8 mouse cellular contexts compared by ENCODE assay signal in the genomic region with DNA sequence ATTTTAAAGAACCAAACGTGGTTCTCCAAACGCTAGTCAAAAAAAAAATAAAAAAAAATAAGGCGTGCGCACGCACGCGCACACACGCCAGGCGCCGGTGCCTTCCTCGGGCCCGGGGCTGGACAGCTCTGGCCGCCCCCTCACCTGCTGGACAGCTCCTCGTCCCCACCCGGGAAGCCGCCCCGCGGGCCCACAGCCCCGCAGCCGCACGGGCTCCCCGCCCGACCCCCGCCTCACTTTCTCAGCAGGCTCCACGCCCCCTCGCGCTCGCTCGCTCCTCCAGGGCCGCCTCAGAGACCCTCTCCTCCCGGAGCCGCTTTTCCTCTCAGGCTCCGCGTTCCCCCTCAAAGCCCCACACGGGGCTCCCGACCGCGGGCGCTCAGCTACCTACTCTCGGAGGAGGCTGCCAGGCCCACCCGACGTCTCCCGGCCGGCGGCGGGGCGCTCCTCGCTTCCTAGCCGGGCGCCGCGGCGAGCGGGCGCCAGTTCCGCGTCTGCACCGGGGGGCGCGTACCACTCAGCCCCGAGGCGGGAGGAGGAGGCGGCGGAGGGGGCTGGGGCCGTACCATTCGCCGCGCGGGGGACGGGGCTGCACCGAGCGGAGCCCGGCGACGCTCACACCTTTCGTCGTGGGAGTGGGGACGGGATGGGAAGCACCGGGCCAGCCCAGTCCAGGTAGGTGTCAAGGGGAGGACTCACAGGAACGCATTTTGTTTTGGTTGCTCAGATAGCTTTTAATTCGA. TPM values are rescaled to one million over a fixed set of nuclear protein-coding genes. Genes with fewer than 3 reads are reported as not detected.
DNase-seq lines count a peak whose midpoint lies in the region; ATAC-seq lines count a peak whose summit lies in the region.

No protein-coding gene starts in this region.

- peak overlapping the region; percentile 71 for H3K4me3 ChIP-seq in embryonic facial prominence, embryonic 15.5 days (replicated peaks)
- peak overlapping the region; percentile 68 to 90 for H3K4me3 ChIP-seq in heart, embryonic 14.5 days (ENCODE audit: control insufficient read depth in 1 of 2, insufficient read depth in 1 of 2, low read depth in 1 of 2, low read length in 2 of 2)
- peak overlapping the region; percentile 95 for H3K4me3 ChIP-seq in neural tube, embryonic 14.5 days (ENCODE audit: low read depth, low read length)

- ATAC-seq in embryonic facial prominence, embryonic 15.5 days (ENCODE audit: insufficient number of reproducible peaks, low FRiP score, low TSS enrichment, low read depth) = peak; percentile 93
- ATAC-seq in heart, embryonic 14.5 days (ENCODE audit: insufficient number of reproducible peaks, insufficient read depth, low FRiP score, low read depth) = peak; percentile 85
- peak; percentile 97 for ATAC-seq in neural tube, embryonic 14.5 days (ENCODE audit: low read depth)

- H3K27me3 ChIP-seq in embryonic facial prominence, embryonic 15.5 days = no peaks in the 10 kb centered on the region
- H3K27me3 ChIP-seq in heart, embryonic 14.5 days (ENCODE audit: control insufficient read depth, insufficient read depth, low read length) = no peaks in the 10 kb centered on the region
- H3K27me3 ChIP-seq in neural tube, embryonic 14.5 days (ENCODE audit: control insufficient read depth, insufficient read depth, low read length) = no peaks in the 10 kb centered on the region

- H3K36me3 ChIP-seq in embryonic facial prominence, embryonic 15.5 days = peaks cover 6% of the 10 kb centered on the region; the same call in 1 of the 2 replicates
- 0 out of 2 replicates have a peak, but pooled peaks cover 4% of the 10 kb centered on the region for H3K36me3 ChIP-seq in heart, embryonic 14.5 days (ENCODE audit: control insufficient read depth, insufficient read depth, low read length)
- H3K36me3 ChIP-seq in neural tube, embryonic 14.5 days (ENCODE audit: control insufficient read depth, insufficient read depth, low read length) = 0 out of 2 replicates have a peak, but pooled peaks cover 6% of the 10 kb centered on the region

- H3K9ac ChIP-seq in embryonic facial prominence, embryonic 15.5 days = peak overlapping the region; percentile 57
- H3K9ac ChIP-seq in heart, embryonic 14.5 days (ENCODE audit: low read length) = peak overlapping the region; percentile 72
- peak overlapping the region; percentile 86 for H3K9ac ChIP-seq in neural tube, embryonic 14.5 days (replicated peaks; ENCODE audit: low read depth, low read length)

- WGBS in embryonic facial prominence, embryonic 15.5 days = under 1% methylated on average over 81 of the region's 81 CpGs
- under 1% methylated on average over 72 of the region's 81 CpGs for WGBS in heart, embryonic 14.5 days
- 1% methylated on average over 73 of the region's 81 CpGs for WGBS in neural tube, embryonic 14.5 days

- peak overlapping the region; percentile 78 for H3K4me2 ChIP-seq in embryonic facial prominence, embryonic 15.5 days (replicated peaks)
- peak overlapping the region; percentile 95 for H3K4me2 ChIP-seq in heart, embryonic 14.5 days (ENCODE audit: low read length)
- peak overlapping the region; percentile 81 for H3K4me2 ChIP-seq in neural tube, embryonic 14.5 days (ENCODE audit: low read depth, low read length)

- peak overlapping the region; percentile 86 for H3K27ac ChIP-seq in embryonic facial prominence, embryonic 15.5 days (replicated peaks)
- H3K27ac ChIP-seq in heart, embryonic 14.5 days (replicated peaks in 1 of 2; ENCODE audit: control insufficient read depth in 1 of 2, insufficient read depth in 1 of 2, low read depth in 2 of 2, low read length in 2 of 2) = peak overlapping the region in 1 of 2 experiments; percentile 62; a peak in 2 of 4 replicates
- H3K27ac ChIP-seq in neural tube, embryonic 14.5 days (ENCODE audit: low read depth, low read length) = peak overlapping the region; percentile 90

- DNase-seq in B cell, adult 2 months = peak; percentile 82 to 83
- peak; percentile 34 for DNase-seq in adrenal gland, adult 8-10 months
- peak; percentile 83 to 87 for DNase-seq in layer of hippocampus, adult 18-20 months (ENCODE audit: low spot score in 2 of 2)
- DNase-seq in lung, adult 18-20 months = peak; percentile 78 to 80
- peak; percentile 86 for DNase-seq in testis, postnatal 14 days (ENCODE audit: low spot score)

- H3K9me3 ChIP-seq in embryonic facial prominence, embryonic 15.5 days (replicated peaks) = no peaks in the 10 kb centered on the region
- no peaks in the 10 kb centered on the region for H3K9me3 ChIP-seq in heart, embryonic 14.5 days (ENCODE audit: control insufficient read depth, low read length)
- H3K9me3 ChIP-seq in neural tube, embryonic 14.5 days (ENCODE audit: control insufficient read depth, low read length) = no peaks in the 10 kb centered on the region

- peaks cover 20% of the 10 kb centered on the region for H3K4me1 ChIP-seq in embryonic facial prominence, embryonic 15.5 days
- peaks cover 3 to 14% of the 10 kb centered on the region in 2 experiments; a peak in 3 of 4 replicates for H3K4me1 ChIP-seq in heart, embryonic 14.5 days (ENCODE audit: control insufficient read depth in 2 of 2, insufficient read depth in 2 of 2, low read length in 2 of 2)
- peaks cover 20% of the 10 kb centered on the region for H3K4me1 ChIP-seq in neural tube, embryonic 14.5 days (ENCODE audit: control insufficient read depth, insufficient read depth, low read length)

RNA-seq across cellular contexts. Expression of gene Madd, which starts 1.1 kb away (rescaled TPM):
- total RNA-seq in adrenal gland, adult 8-10 months (2022) = 10 to 100 TPM; 25.2 to 44.7 (median 32.4) TPM
- polyA plus RNA-seq in embryonic facial prominence, embryonic 15.5 days (2015; fragmentation: Nextera tagmentation; extraction: Ambion mirVana) = 13.5 and 14.8 TPM in 2 replicates
- 5.2 and 5.3 TPM in 2 replicates for polyA plus RNA-seq in heart, embryonic 14.5 days (2014; fragmentation: Nextera tagmentation; extraction: Ambion mirVana)
- total RNA-seq in layer of hippocampus, adult 18-20 months (2021) = 100 to 1,000 TPM; 226 to 229 TPM
- polyA plus RNA-seq in neural tube, embryonic 14.5 days (2014; fragmentation: Nextera tagmentation; extraction: Ambion mirVana) = 61.4 and 64.5 TPM in 2 replicates

RNA-seq across cellular contexts. Expression of gene Nr1h3, which starts 20.1 kb away (rescaled TPM):
- 10 to 100 TPM; 21.1 to 32.1 (median 25.4) TPM for total RNA-seq in adrenal gland, adult 8-10 months (2022)
- polyA plus RNA-seq in embryonic facial prominence, embryonic 15.5 days (2015; fragmentation: Nextera tagmentation; extraction: Ambion mirVana) = 1.8 and 1.9 TPM in 2 replicates
- polyA plus RNA-seq in heart, embryonic 14.5 days (2014; fragmentation: Nextera tagmentation; extraction: Ambion mirVana) = 2.2 and 2.6 TPM in 2 replicates
- 1 to 10 TPM; 3.9 to 4.3 TPM for total RNA-seq in layer of hippocampus, adult 18-20 months (2021)
- 1.7 and 2.1 TPM in 2 replicates for polyA plus RNA-seq in neural tube, embryonic 14.5 days (2014; fragmentation: Nextera tagmentation; extraction: Ambion mirVana)

RNA-seq across cellular contexts. Expression of gene Acp2, which starts 20.1 kb away (rescaled TPM):
- 10 to 100 TPM; 44.7 to 74.7 (median 57.5) TPM for total RNA-seq in adrenal gland, adult 8-10 months (2022)
- polyA plus RNA-seq in embryonic facial prominence, embryonic 15.5 days (2015; fragmentation: Nextera tagmentation; extraction: Ambion mirVana) = 24.2 and 28.3 TPM in 2 replicates
- polyA plus RNA-seq in heart, embryonic 14.5 days (2014; fragmentation: Nextera tagmentation; extraction: Ambion mirVana) = 21.9 and 22.7 TPM in 2 replicates
- 10 to 100 TPM; 52.5 to 53.5 TPM for total RNA-seq in layer of hippocampus, adult 18-20 months (2021)
- 43.2 and 45.9 TPM in 2 replicates for polyA plus RNA-seq in neural tube, embryonic 14.5 days (2014; fragmentation: Nextera tagmentation; extraction: Ambion mirVana)

RNA-seq across cellular contexts. Expression of gene Ddb2, which starts 54.2 kb away (rescaled TPM):
- 10 to 100 TPM in 3 of 4 experiments, 1 to 10 TPM in 1; 8.4 to 22.9 (median 17.1) TPM for total RNA-seq in adrenal gland, adult 8-10 months (2022)
- polyA plus RNA-seq in embryonic facial prominence, embryonic 15.5 days (2015; fragmentation: Nextera tagmentation; extraction: Ambion mirVana) = 18.7 and 19.9 TPM in 2 replicates
- polyA plus RNA-seq in heart, embryonic 14.5 days (2014; fragmentation: Nextera tagmentation; extraction: Ambion mirVana) = 7.0 and 8.3 TPM in 2 replicates
- total RNA-seq in layer of hippocampus, adult 18-20 months (2021) = 10 to 100 TPM in 1 of 2 experiments, 1 to 10 TPM in 1; 9.5 to 11.2 TPM
- 12.9 and 13.5 TPM in 2 replicates for polyA plus RNA-seq in neural tube, embryonic 14.5 days (2014; fragmentation: Nextera tagmentation; extraction: Ambion mirVana)

Comparison
In these comparisons a context has a peak if more than half of its experiments do, and no peak if none do; other contexts are left out.
1. DNase-seq: peak in every context shown above with its lines; median percentile 86 in testis, postnatal 14 days; 85 in layer of hippocampus, adult 18-20 months; 82 in B cell, adult 2 months; 79 in lung, adult 18-20 months; 34 in adrenal gland, adult 8-10 months.